Mouse (Mus musculus) intestine, embryonic 16.5 days (tissue): ENCODE data around the gene Asmt. TPM values are rescaled to one million over a fixed set of nuclear protein-coding genes. Genes with fewer than 3 reads are reported as not detected.

Source experiments
- ATAC-seq: fragments of 200-750 bp; cut with Nextera tagmentation; 2 replicates; pipeline ENCODE4 v1.8.0; 2017; ENCODE audit warnings: moderate TSS enrichment, moderate library complexity
- H3K27ac ChIP-seq: fragments of 300-500 bp; sonication (generic); 2 replicates; pipeline ENCODE4 v1.5.1; 2014; ENCODE audit warnings: mild to moderate bottlenecking, low read length
- H3K27me3 ChIP-seq: fragments of 300-500 bp; sonication (generic); replicated peaks from 2 replicates; pipeline ENCODE4 v1.6.1; 2014; ENCODE audit warnings: low read length, control low read depth, mixed read lengths; ENCODE audit not compliant: control insufficient read depth, insufficient read depth
- H3K36me3 ChIP-seq: fragments of 300-500 bp; sonication (generic); 2 replicates; pipeline ENCODE4 v1.6.1; 2014; ENCODE audit warnings: low read length, control low read depth; ENCODE audit not compliant: control insufficient read depth, insufficient read depth
- H3K4me1 ChIP-seq: fragments of 300-500 bp; sonication (generic); 2 replicates; pipeline ENCODE4 v1.6.1; 2014; ENCODE audit warnings: low read length, control low read depth, mixed read lengths; ENCODE audit not compliant: control insufficient read depth, insufficient read depth
- H3K4me2 ChIP-seq: fragments of 300-500 bp; sonication (generic); 2 replicates; pipeline ENCODE4 v1.6.1; 2014; ENCODE audit warnings: low read depth, low read length, control low read depth
- H3K4me3 ChIP-seq: fragments of 300-500 bp; sonication (generic); 2 replicates; pipeline ENCODE4 v1.5.1; 2014; ENCODE audit warnings: mild to moderate bottlenecking, low read length
- H3K9ac ChIP-seq: fragments of 300-500 bp; sonication (generic); 2 replicates; pipeline ENCODE4 v1.6.1; 2014; ENCODE audit warnings: low read depth, low read length
- H3K9me3 ChIP-seq: fragments of 300-500 bp; sonication (generic); 2 replicates; pipeline ENCODE4 v1.6.1; 2016; ENCODE audit warnings: low read length, control low read depth; ENCODE audit not compliant: control insufficient read depth
- WGBS: fragments of 180-500 bp; shearing (Covaris S2); extraction: QIAGEN DNeasy Blood & Tissue Kit; methylation state at CpG from one replicate; pipeline ENCODE4 v1.1.7; 2014; 5-methylcytosine and 5-hydroxymethylcytosine counted together
- polyA plus RNA-seq: library from polyadenylated mRNA; unstranded; fragments of >200 nt; fragmentation: Nextera tagmentation; extraction: Ambion mirVana; gene quantifications from 2 replicates; pipeline ENCODE4 v1.2.1, GENCODE M21; 2015

Asmt gene
- not detected in 2 replicates for polyA plus RNA-seq

- H3K4me3 ChIP-seq: no peak within 1 kb of the TSS
- 95% methylated on average over 14 of the region's 16 CpGs for WGBS
- ATAC-seq: peak; percentile 56
- H3K27ac ChIP-seq: no peak within 1 kb of the TSS
- peaks cover 49% of the 10 kb centered on the region for H3K9me3 ChIP-seq
- H3K9ac ChIP-seq: no peak within 1 kb of the TSS
- H3K4me1 ChIP-seq: no peaks in the 10 kb centered on the region
- no peaks in the 10 kb centered on the region for H3K27me3 ChIP-seq
- peaks cover 29% of the 10 kb centered on the region for H3K36me3 ChIP-seq
- no peak within 1 kb of the TSS for H3K4me2 ChIP-seq
Observed at GRCm38 (mm10) chrX:170672594-170673092, at the start of gene Asmt. Gene Asmt (plus strand): TSS chrX:170672644.

DNA sequence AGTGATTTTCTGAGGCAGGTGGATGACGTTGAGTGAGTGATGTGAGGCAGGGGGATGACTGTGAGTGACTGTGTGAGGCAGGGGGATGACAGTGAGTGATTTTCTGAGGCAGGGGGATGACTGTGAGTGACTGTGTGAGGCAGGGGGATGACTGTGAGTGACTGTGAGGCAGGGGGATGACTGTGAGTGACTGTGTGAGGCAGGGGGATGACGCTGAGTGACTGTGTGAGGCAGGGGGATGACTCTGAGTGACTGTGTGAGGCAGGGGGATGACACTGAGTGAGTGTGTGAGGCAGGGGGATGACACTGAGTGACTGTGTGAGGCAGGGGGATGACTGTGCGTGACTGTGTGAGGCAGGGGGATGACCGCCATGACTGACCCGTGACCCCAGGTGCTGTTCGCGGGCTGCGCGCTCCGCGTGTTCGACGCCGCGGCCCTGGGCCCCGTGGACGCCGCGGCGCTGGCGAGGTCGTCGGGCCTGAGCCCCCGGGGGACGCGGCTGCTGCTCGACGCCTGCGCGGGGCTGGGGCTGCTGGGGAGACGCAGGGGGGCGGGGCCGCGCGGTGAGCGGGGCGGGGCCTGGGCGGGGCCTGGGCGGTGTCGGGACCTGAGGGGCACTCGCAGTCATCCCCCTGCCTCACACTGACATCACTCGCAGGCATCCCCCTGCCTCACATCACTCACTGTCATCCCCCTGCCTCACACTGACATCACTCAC, 948 bp downstream of the Asmt start:
- Histone ChIP-seq H3K27ac (no peak overlapping the region), H3K9me3 (peaks cover 51% of the 10 kb centered on the region), H3K4me1 (no peaks in the 10 kb centered on the region), H3K4me3 (no peak overlapping the region), H3K4me2 (no peak overlapping the region), H3K9ac (no peak overlapping the region), H3K36me3 (peaks cover 32% of the 10 kb centered on the region), H3K27me3 (no peaks in the 10 kb centered on the region)
- whole genome bisulfite sequencing: 77% methylated on average over 42 of the region's 42 CpGs
- peak; percentile 69 for ATAC-seq

- Histone ChIP-seq H3K27me3 (no peaks in the 10 kb centered on the region), H3K4me3 (peak overlapping the region; percentile 15; the same call in 1 of the 2 replicates), H3K9ac (no peak overlapping the region), H3K36me3 (peaks cover 32% of the 10 kb centered on the region), H3K9me3 (peaks cover 51% of the 10 kb centered on the region), H3K4me1 (no peaks in the 10 kb centered on the region), H3K27ac (no peak overlapping the region), H3K4me2 (no peak overlapping the region)
- WGBS: 87% methylated on average over 27 of the region's 27 CpGs
- peak; percentile 62 for ATAC-seq
Observed at GRCm38 (mm10) chrX:170674229-170674771, 1.9 kb downstream of the Asmt start.

DNA sequence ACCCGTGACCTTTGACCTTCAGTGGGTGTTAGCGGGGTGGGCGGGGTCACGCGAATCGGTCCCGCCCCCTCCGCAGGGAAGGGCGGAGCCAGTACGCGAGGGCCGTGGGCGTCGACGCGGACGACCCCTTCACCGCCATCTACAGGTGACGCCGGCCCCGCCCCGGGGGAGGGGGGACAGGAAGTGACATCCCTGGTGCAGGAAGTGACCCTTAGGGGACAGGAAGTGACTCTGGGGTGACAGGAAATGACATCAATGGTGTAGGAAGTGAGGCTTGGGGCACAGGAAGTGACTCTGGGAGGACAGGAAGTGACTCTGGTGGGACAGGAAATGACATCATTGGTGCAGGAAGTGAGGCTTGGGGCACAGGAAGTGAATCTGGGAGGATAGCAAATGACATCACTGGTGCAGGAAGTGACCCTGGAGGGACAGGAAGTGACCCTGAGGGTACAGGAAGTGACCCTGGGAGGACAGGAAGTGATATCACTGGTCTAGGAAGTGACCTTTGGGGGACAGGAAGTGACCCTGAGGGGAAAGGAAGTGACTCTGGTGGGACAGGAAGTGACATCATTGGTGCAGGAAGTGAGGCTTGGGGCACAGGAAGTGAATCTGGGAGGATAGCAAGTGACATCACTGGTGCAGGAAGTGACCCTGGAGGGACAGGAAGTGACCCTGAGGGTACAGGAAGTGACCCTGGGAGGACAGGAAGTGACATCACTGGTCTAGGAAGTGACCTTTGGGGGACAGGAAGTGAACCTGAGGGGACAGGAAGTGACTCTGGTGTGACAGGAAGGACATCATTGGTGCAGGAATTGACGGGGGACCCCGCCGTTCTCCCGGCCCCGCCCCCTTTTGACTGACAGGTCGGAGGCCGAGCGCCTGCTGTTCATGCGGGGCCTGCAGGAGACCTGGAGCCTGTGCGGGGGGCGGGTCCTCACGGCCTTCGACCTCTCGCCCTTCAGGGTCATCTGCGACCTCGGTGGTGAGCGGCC, 2.7 kb downstream of the Asmt start:
- no peaks in the 10 kb centered on the region for H3K4me1 ChIP-seq
- no peak overlapping the region for H3K4me2 ChIP-seq
- H3K27ac ChIP-seq: no peak overlapping the region
- no peak overlapping the region for H3K9ac ChIP-seq
- H3K36me3 ChIP-seq: peaks cover 32% of the 10 kb centered on the region
- no peaks in the 10 kb centered on the region for H3K27me3 ChIP-seq
- peaks cover 51% of the 10 kb centered on the region for H3K9me3 ChIP-seq
- no peak overlapping the region for H3K4me3 ChIP-seq
- ATAC-seq: peak; percentile 39; the same call in 1 of the 2 replicates
- 92% methylated on average over 39 of the region's 39 CpGs for whole genome bisulfite sequencing

- H3K4me3 ChIP-seq: no peak overlapping the region
- no peaks in the 10 kb centered on the region for H3K4me1 ChIP-seq
- H3K27me3 ChIP-seq: no peaks in the 10 kb centered on the region
- 95% methylated on average over 33 of the region's 39 CpGs for WGBS
- H3K27ac ChIP-seq: no peak overlapping the region
- peak; percentile 21 for ATAC-seq
- H3K9me3 ChIP-seq: peaks cover 51% of the 10 kb centered on the region
- H3K4me2 ChIP-seq: no peak overlapping the region
- peaks cover 32% of the 10 kb centered on the region for H3K36me3 ChIP-seq
- no peak overlapping the region for H3K9ac ChIP-seq
Observed at GRCm38 (mm10) chrX:170675923-170676605, 3.6 kb downstream of the Asmt start.

DNA sequence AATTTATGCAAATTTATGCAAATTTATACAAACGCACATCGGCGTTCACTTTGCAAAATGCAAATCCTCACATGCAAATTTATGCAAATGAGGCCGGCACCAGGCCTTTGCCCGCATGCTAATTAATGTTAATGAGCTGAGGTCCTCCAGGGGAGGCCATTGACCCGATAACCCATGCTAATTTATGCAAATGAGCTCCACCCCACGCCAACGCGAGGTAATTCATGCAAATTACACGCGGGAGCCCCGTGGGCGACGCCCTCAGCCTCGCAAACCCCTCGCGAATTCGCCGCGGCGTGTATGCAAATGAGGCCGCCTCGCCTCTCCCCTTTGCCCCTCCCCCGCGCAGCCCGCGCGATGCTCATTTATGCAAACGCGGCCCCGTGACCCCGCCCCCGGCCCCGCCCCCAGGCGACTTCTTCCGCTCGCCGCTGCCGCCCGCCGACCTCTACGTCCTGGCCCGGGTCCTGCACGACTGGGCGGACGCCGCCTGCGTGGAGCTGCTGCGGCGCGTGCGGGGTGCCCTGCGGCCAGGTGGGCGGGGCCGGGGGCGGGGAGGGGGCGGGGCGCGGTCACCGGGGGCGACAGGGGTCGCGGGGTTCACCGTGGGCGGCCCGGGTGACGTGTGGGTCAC, 4.3 kb downstream of the Asmt start:
- WGBS: 95% methylated on average over 65 of the region's 67 CpGs
- no peak overlapping the region for H3K27ac ChIP-seq
- no peaks in the 10 kb centered on the region for H3K27me3 ChIP-seq
- peaks cover 32% of the 10 kb centered on the region for H3K36me3 ChIP-seq
- no peak overlapping the region for H3K4me3 ChIP-seq
- H3K4me1 ChIP-seq: no peaks in the 10 kb centered on the region
- H3K4me2 ChIP-seq: no peak overlapping the region
- ATAC-seq: peak; percentile 12; the same call in 1 of the 2 replicates
- peaks cover 51% of the 10 kb centered on the region for H3K9me3 ChIP-seq
- H3K9ac ChIP-seq: no peak overlapping the region

- H3K36me3 ChIP-seq: peaks cover 32% of the 10 kb centered on the region
- H3K9me3 ChIP-seq: peaks cover 51% of the 10 kb centered on the region
- WGBS: 94% methylated on average over 17 of the region's 17 CpGs
- H3K27ac ChIP-seq: no peak overlapping the region
- H3K9ac ChIP-seq: no peak overlapping the region
- H3K4me2 ChIP-seq: no peak overlapping the region
- ATAC-seq: no peak
- H3K4me1 ChIP-seq: no peaks in the 10 kb centered on the region
- H3K27me3 ChIP-seq: no peaks in the 10 kb centered on the region
- H3K4me3 ChIP-seq: no peak overlapping the region
Observed at GRCm38 (mm10) chrX:170677266-170677665, 4.8 kb downstream of the Asmt start.

DNA sequence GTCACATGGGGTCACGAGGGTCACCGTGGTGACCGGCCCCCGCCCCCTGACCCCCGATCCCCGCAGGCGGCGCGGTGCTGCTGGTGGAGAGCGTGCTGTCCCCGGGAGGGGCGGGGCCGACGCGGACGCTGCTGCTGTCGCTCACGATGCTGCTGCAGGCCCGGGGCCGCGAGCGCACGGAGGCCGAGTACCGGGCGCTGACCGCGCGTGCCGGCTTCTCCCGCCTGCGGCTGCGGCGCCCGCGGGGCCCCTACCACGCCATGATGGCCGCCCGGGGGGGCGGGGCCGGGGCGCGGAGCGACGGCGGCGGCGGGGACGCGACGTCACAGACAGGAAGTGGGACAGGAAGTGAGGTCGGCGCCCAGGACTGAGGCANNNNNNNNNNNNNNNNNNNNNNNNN, 5.2 kb downstream of the Asmt start:
- Histone ChIP-seq H3K4me1 (no peaks in the 10 kb centered on the region), H3K9me3 (peaks cover 48% of the 10 kb centered on the region), H3K4me2 (no peak overlapping the region), H3K36me3 (peaks cover 29% of the 10 kb centered on the region), H3K27me3 (no peaks in the 10 kb centered on the region), H3K27ac (no peak overlapping the region), H3K4me3 (no peak overlapping the region), H3K9ac (no peak overlapping the region)
- WGBS: 97% methylated on average over 50 of the region's 53 CpGs
- ATAC-seq: no peak
